Comparison of ENCODE assay signal across 13 mouse cellular contexts in the genomic region with DNA sequence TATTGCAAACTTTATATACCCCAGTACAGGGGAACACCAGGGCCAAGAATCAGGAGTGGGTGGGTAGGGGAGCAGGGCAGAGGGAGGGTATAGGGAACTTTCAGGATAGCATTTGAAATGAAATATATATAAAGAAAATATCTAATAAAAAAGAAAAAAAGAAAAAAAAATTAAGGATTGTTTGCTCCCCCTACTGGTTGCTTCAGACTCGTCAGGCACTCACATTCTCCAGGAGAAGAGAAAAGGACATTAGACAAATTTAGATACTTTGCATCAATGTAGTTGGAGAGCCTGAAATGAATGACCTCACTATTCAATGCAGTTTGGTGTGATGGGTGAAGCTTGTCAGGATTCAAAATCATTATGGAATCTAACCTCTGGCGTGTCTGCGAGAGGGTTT.
"Had no signal": no experiment of that assay in that cellular context is flagged by ENCODE, and none has a peak within 500 bp of the region (broad histone marks: within the 10 kb centered on the region; RNA-seq: fewer than 3 reads in every experiment).

No protein-coding gene starts in this region.

- H3K9me3 ChIP-seq: limb, embryonic 15.5 days; liver, embryonic 13.5 days; midbrain, embryonic 13.5 days; neural tube, embryonic 12.5 days had no signal

- H3K27ac ChIP-seq: limb, embryonic 15.5 days; liver, embryonic 13.5 days; midbrain, embryonic 13.5 days; neural tube, embryonic 12.5 days had no signal

- H3K36me3 ChIP-seq: limb, embryonic 15.5 days; liver, embryonic 13.5 days; midbrain, embryonic 13.5 days; neural tube, embryonic 12.5 days had no signal

- H3K4me1 ChIP-seq: limb, embryonic 15.5 days; liver, embryonic 13.5 days; midbrain, embryonic 13.5 days; neural tube, embryonic 12.5 days had no signal

- H3K9ac ChIP-seq: limb, embryonic 15.5 days; liver, embryonic 13.5 days; midbrain, embryonic 13.5 days; neural tube, embryonic 12.5 days had no signal

- H3K4me2 ChIP-seq: limb, embryonic 15.5 days; liver, embryonic 13.5 days; midbrain, embryonic 13.5 days; neural tube, embryonic 12.5 days had no signal

- H3K4me3 ChIP-seq: limb, embryonic 15.5 days; liver, embryonic 13.5 days; midbrain, embryonic 13.5 days; neural tube, embryonic 12.5 days had no signal

- DNase-seq: kidney, adult 2 months; kidney, postnatal 36 days; liver, embryonic 13.5 days; lung, adult 18-20 months; lung, postnatal 14 days; retina, postnatal 1 day; right cerebral cortex, postnatal 4 days; spleen, adult 18-20 months; thymus, adult 2 months; thymus, postnatal 25 days had no signal

- H3K27me3 ChIP-seq: limb, embryonic 15.5 days; liver, embryonic 13.5 days; midbrain, embryonic 13.5 days; neural tube, embryonic 12.5 days had no signal

- ATAC-seq: midbrain, embryonic 13.5 days had no signal
